Mouse (Mus musculus) spleen, postnatal 10 days (tissue): ENCODE data around the gene Hmces.
A peak's percentile ranks its signal among the peaks of the same experiment; 100 is the strongest.
"Not testable (repeated sequence)": the region's sequence is repeated elsewhere in the genome, so short reads cannot be mapped to it uniquely, and the experiment has no call there.

Source experiments
- DNase-seq, 2 experiments: peaks; one replicate each; pipeline ENCODE4 v3.0.0; 2021 to 2022; ENCODE audit warnings: low spot score in 2 of 2

The Hmces gene

DNA sequence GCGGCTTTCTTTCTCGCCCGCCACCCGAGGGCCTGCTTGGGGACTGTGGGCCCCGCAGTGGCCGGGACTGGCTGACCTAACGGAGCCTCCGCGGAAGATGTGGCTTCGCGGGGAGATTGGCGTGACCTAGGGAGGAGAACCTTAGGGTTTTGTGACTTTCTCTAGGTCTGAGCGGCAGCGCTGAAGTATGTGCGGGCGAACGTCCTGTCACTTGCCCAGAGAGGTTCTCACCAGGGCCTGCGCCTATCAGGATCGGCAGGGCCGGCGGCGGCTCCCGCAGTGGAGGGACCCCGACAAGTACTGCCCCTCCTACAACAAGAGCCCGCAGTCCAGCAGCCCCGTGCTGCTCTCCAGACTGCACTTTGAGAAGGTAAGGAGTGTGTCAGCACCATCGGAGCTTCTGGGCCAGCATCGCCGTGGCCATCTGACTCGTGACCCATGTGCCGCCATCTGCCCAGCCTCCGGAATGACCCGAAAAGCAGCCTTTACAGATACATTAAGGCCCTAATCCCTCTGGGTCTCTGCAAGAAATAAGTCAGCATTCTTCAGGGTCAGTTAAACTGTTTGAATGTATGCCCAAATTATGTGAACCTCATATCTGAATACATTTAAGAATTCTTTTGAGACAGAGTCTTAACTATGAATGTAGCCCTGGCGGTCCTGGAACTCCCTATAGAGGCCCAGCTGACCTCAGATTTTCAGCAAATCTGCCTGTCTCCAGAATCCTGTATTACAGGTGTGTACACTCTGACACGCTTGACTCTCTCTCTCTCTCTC lies 779 bp downstream of the Hmces start:
- peak; percentile 51 to 64 for DNase-seq

DNA sequence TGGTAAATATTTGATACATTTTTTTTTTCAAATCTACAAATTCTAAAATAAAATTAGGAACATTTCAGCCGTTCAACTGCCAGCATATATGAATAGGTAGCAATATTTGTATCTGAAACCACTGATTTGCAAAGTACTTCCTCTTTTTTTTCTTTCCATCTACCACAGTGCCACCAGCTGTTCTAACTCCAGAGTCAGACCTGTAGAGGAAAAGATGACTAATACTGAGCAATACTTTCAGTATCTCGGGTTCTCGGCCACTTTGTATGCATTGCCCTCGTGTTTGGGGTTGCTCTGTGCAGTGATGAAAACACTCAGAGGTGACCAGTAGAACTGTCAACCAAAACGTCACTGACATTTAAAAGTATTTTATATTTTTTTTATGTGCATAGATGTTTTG lies 2.2 kb downstream of the Hmces start:
- DNase-seq: no peak

DNA sequence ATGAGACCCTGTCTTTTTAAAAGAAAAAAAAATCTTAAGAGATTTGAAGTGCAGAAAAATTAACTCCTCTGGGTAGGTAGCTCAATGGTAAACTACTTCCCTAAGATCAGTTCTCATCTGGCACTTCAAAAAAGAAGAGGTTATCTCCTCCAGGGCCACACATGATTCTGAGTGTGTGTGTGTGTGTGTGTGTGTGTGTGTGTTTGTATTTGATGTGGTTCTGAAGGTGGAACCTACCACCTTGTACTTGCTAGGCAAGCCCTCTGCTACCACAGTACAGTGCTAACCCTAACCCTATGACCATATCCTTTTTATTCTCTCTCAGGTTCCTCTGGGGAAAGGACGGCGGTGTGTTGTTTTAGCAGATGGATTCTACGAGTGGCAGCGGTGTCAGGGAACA lies 7.5 kb downstream of the Hmces start:
- no peak for DNase-seq

DNA sequence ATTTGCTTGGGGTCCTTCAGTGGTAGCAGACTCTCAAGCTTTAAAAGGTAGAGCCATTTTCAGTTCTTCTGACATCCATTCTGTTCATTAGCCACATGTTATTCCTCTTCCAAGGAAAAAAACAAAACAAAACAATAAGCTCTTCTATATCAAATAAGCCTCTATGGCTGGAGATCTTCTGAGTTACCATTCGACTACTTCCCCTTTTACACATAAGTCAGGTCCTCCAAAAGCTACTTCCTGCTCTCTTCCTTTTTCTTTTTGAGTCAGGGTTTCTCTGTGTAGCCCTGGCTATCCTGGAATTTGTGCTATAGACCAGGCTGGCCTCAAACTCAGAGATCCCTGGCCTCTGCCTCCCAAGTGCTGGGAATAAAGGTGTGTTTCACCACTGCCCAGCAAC lies 9.9 kb downstream of the Hmces start:
- DNase-seq: no peak

DNA sequence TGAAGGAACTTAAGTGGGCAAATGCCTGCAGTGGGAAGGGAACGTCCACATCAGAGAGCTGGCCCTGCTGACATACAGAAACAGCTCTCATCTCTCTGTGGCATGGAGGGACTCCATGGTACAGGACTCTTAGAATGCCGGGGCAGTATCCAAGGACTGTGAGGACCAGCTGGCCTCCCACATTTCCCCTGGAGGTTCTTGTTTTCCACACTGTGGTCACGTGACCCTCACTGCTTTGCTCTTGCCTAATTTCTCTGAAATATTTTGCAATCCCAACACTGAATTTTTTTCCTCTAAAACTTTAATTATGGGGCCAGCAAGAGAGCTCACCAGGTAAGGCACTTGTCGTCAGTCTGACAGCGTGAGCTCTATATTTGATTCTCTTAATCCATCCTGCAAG lies 21.3 kb downstream of the Hmces start:
- no peak for DNase-seq

DNA sequence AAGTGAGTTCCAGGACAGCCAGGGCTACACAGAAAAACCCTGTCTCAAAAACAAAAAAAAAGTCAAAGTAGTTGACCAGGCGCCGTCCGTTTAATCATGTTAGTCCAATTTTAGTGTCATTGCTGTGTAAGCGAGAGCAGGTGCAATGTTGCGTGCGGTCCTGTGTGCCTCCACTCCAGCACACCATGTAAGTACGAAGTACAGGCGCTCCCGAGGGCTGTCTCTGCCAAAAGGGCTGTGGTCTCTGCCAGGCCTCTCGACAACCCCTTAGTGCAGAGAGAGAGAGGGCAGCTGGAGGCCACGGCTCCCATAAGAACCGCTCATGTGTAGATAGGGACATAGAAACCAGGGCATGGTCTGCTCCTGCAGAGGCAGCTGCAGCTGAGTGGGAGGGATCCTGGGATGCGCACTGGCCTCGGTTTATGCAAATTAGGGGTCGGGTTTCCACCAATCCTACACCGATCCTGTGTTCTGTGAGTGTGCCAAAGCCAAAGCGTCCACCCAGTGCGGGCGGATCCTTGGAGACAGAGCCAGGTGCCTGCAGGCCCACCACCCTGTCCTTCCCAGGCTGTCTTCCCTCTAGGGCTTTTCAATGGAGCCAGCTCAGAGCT lies 23.5 kb downstream of the Hmces start:
- DNase-seq: no peak

DNA sequence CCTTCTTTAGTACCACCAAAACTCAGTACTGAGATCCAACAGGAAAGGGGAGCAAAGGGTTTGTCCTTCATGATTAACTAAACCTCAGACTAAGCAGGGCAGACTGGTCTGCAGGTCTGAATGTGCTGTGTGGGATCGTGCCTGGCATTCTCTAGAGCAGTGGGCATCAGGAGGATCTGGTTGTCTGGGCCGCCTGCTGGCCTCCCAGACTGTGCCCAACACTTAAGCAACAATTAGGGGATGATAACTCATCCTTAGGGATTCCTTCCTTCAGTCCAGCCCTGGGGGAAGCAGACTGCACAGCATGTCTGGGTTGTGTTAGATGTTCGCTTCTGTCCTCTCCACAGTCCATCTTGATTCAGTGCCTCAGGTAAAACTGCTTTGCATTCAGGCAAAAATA lies 25.2 kb downstream of the Hmces start:
- DNase-seq: no peak

DNA sequence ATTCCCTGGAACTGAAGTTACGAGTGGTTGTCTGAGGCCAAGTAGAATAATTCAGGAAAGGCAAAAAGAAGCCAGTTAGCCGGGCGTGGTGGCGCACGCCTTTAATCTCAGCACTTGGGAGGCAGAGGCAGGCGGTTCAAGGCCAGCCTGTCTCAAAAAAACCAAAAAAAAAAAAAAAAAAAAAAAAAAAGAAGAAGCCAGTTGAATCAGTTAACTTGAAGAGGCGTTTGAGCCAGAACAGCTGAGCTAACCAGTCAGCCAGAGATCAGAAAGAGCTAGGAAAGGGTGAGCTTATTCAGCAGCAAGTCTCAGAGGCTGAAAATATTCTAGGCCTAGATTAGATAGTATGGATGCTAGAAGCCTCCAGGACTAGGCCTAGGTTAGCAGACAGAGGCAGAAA lies 28.4 kb downstream of the Hmces start:
- no peak for DNase-seq

DNA sequence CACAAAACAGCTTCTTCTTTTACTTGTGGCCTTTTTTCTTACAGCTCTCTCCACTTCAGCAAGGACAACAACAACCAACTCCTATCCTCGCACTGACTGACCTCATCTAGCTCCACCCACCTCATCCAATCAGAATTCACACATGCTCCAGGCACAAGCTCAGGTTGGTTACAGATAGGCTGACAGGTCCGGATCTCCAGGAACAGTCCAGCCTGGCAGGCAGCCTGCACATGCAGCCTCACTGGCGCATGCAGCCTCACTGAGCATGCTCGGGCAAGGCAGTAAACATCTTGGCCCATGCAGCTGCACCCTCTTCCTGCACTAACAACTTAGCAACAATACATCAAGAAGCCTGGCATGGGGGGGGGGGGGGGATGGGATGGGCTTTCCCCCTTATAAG lies 48.7 kb downstream of the Hmces start:
- not testable (repeated sequence) for DNase-seq

DNA sequence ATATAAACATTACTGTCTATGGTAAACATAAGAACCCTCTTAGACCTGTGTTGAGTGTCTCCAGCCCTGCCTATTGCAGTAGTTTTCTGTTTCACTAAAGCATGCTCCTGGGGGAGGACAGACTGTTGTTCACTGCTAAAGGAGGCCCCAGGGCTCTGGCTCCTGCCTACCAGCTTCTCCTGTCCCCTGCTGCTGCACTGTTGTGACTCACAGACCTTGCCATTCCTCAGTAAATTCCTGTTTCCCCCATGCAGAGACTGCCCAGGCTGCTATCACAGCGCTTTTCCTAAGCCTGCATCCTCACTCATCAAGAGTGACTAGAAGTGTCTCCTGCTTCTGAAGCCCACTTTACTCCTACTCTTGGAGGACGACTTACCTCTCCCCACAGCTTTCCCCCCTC lies 56.3 kb downstream of the Hmces start:
- no peak for DNase-seq

DNA sequence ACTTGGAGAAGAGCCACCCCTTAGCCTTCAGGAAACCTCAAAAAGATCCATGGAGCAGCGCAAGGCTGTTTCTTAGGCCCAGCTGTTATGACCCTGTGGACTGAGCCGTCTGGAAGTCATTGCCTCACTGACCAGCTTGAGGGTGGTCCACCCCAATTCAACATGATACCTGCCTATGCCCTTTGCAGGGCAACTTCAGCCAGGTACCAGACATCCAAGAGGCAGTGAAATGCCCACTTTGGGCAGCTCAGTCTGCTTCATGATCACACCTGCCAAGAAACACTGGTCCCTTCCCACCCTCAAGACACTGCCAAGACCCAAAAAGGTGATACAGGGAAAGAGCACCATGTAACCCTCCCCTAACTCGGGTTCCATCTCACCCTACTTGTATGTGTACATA lies 66.0 kb downstream of the Hmces start:
- no peak for DNase-seq

DNA sequence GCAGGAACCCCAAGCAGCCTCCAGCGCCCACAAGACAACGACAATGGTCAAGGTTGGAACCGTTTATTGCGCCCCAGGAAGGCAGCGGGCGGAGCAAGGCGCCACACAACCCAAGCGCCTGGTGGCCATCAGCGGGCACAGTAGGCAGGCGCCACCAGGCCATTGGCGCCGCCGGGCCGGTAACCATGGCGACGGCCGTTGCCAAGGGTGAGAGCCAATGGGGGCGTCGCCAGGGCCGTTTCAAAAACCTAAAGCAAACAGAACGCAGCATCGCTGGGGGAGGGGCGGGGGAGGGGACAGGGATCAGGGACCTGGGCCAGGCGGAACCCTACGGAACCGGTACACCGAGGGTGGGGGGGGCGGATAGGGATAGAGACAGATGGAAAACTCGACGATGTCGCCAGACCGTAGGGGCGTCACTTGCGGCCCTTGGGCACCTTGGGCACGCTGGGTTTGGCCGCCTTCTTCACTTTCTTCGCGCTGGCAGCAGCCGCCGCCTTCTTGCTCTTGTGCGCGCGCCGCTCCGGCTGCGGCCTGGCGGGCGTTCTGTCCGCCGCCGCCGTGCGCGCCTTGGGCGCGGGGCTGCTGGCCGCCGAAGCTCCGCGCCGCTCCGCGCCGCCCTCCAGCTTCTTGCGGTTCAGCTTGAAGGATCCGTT lies 66.8 kb downstream of the Hmces start:
- DNase-seq: peak in 1 of 2 experiments; percentile 76

DNA sequence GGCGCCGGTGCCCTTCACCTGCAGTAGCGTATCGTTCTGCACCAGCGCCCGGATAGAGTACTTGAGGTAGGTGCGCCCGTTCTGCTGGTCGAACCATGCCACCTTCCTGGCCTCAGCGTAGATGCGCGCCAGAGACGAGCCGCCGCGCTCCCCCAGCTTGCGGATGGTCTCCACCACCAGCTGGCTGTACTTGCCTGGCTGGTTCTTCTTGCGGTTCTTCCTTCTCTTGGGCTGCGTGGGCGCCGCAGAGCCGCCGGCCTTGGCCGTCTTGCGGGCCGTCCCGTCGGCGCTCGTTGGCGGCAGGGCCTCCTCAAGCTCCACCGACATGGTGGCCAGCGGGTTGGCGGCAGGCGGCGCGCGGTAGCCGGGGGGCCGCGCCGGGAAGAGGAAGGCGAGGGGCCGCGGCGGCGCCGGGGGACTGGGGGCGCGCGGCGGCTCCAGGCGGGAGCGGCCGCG lies 67.3 kb downstream of the Hmces start:
- DNase-seq: peak in 1 of 2 experiments; percentile 32

DNA sequence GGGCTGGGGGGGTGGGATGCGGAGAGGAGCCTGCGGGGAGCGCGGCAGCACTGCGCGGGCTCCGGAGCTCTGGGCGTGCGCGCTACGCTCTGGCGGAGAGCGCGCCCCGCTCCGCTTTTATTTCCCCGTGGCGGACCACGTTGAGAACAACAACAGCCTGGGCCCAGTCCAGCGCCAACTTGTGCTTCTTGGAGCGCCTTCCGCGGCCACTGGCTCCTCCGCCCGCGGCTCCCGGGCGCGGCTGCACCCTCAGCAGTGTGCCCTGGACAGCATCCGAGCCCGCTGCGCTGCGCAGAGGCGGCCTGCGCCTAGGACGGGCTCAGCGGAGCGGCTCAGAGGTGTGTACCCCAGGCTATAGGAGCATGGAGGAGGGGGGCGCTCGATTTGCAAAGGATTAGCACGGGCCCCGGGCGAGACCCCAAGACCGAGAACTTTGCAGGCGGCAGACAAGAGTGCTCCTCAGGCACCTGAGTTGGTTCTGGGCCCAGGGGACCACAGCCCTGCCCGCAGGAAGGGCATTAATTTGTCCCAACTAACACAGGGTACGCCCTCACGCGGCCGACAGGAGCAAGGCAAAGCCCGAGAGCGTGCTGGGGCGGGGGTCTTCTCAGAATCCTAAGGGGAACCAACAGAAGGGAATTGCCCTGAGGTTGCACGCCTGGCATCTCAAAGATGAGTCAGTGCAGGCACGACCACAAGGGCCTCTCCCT lies 68.0 kb downstream of the Hmces start, which contains the start of gene H1fx:
Gene H1fx, minus strand, starts transcription at position 91 of the 710 bp plus-strand sequence.
- DNase-seq: peak in 1 of 2 experiments; percentile 60

DNA sequence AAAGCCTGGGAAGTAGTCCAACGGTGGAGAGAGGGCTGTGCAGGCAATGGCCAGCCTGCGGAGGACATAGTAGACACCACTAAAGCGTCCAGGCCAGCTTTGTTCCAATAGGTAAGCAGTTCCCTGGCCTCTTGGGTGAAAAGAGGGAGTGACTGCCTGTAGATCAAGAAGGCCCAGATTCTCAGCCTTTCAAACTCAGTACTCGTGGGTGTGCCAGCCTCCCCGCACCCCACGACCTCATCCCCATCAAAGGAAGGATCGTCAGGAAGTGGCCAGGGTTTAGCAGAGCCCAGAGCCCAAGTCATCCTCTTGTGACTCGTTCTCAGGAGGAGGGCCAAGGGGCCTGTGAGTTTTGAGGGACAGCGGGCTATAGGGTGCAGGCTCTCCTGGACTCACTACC lies 68.8 kb downstream of the Hmces start:
- no peak for DNase-seq
